Mouse (Mus musculus): ENCODE results near the gene Olfr654.
A peak's percentile ranks its signal among the peaks of the same experiment; 100 is the strongest.

Olfr654 gene

DNA sequence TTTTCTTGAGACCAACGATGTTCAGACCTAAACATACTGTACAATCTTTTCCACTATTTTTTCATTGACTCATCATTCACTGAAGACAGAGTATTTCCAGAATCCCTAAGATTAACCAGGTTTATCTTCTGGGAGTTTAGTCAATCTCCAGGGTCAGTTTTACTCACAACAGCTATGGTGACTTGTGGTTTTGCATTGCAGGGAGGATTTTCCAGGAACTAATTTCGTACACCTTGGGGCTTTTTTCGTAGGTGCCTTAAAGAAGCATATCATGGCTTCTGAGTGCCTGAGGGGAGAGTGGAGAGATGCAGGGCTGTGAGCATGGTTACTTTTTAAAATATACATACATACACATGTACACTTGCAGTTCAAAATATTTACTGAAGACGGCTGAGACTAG, at the start of gene Olfr654:
Olfr654 (plus strand) TSS at position 301 of the 400 bp plus-strand sequence.
- DNase-seq (ENCODE audit: low spot score in 2 of 2), result no peak

DNA sequence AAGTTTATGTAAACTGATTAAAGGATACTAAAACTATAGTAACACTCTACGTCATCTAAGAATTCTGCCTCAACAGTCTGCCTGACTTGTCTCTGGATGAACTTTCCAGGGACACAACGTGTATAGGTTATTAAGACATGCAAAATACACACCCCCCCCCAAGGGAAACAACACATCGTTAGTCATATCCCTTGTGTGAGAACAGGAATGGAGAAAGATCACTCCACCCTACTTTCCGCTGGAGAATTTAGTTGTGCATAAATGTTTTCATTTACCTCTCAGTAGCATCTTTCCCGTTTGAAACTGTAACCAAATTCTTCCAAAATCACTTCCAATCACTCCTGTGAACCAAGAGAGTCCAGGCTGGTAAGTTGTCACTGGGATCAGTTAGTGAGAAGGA, 37.0 kb upstream of the Olfr654 start, which contains the start of gene Olfr651:
Olfr651 (plus strand) TSS at position 301 of the 400 bp plus-strand sequence.
- no peak for DNase-seq (ENCODE audit: low spot score in 2 of 2)

DNA sequence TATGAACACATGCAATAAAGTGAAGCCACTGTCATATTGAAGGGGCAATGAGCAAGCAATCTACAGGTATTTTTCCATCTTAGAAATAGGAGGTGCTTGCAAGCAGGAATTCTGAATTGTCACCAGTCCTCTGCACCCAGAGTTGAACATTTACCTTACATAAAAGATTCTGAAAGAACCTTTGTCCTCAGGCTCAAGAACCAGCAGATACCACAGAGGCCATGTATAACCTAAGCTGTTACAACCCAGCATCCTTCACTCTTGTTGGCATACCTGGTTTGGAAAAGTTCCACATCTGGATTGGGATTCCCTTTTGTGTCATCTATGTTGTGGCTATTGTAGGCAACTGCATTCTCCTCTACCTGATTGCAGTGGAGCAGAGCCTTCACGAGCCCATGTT, 34.1 kb upstream of the Olfr654 start:
- no peak for DNase-seq (ENCODE audit: low spot score in 2 of 2)

DNA sequence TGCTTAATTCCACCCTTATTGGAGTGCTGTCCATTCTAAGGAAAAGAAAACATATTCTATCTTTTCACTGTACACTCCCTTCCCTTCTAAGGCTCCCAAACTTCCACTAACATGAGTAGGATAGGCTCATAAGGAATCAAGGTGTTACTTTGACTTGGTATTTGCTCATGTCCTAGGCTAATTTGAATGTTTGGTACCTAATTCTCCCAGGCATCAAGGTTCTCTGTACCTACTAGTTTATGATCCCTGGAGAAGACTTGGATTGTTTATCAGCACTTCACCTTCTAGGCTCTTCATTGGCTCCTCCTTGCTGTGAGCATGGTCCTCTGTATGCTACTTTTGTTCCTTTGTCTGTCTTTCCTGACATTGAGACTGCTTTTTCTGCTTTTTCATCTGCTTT, 26.2 kb upstream of the Olfr654 start, which contains the start of gene Olfr652:
Olfr652 (plus strand) TSS at position 301 of the 400 bp plus-strand sequence.
- no peak for DNase-seq (ENCODE audit: low spot score in 2 of 2)

DNA sequence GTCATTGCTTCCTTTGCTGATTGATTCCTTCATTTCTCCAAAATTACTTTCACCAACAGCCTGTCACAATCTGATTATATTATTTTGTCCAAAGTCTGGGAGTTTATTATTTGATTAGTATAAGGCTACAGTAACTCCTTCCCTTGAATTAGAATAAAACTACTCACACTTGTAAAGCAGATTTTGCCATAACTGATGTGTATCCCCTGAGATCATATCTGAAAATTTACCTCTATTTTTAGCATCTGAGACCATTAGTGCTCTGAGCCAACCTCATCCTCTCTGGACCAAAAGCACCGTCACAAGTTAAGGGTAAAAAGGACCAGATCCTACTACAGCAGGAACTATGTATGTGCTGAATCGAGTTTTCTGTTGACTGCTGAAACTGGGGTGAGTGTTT, 9.8 kb upstream of the Olfr654 start, which contains the start of gene Olfr653:
Olfr653 (plus strand) TSS at position 301 of the 400 bp plus-strand sequence.
- no peak for DNase-seq (ENCODE audit: low spot score in 2 of 2)

DNA sequence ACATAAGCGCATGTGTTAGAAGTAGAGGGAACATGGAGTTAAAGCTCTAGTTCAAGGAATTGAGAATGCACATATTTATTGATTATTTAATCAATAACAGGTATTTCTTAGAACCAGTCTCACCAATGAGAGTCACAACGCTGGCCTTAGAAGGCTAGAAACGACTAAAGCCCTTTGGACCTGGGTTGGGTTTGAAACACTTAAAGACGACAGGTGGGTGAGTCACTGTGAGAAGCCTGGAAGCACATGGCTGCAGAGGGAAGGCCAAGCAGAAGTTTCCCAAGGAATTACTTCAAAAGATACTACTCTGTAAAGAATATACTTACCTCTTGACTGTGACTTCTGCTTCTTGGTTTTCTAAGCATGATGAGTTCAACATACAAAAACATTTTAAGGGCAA, 6.0 kb upstream of the Olfr654 start:
- no peak for DNase-seq (ENCODE audit: low spot score in 2 of 2)

DNA sequence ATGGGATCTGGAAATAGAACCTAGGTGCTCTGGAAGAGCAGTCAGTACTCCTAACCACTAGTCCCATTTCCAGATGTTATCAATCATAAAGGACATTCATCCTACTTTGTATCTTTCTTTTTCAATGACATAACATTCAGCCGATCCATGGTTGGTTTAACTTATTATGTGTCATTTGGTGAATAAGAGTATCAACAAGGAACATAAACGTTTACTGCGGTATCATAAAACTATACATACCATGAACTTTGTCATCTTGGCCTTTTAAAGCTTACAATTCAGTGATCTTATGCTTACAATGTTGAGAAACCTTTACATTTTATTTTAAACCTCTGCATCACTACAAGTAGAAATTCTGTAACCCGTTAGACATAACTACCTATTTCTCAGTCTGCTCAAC, 5.4 kb upstream of the Olfr654 start:
- no peak for DNase-seq (ENCODE audit: low spot score in 2 of 2)

DNA sequence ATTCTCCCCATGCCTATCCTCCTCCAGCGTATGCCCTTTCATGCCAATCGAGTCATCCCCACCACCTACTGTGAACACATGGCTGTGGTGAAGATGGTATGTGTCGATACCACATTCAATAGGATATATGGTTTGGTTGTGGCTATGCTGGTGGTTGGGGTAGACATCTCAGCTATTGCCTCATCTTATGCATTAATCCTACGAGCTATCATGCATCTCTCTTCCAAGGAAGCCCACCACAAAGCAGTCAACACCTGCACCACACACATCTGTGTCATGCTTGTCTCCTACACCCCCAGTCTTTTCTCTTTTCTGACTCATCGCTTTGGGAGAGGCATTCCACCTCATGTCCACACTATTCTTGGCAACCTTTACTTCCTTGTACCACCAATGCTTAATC, 1.4 kb downstream of the Olfr654 start:
- DNase-seq (ENCODE audit: low spot score in 2 of 2), result no peak

DNA sequence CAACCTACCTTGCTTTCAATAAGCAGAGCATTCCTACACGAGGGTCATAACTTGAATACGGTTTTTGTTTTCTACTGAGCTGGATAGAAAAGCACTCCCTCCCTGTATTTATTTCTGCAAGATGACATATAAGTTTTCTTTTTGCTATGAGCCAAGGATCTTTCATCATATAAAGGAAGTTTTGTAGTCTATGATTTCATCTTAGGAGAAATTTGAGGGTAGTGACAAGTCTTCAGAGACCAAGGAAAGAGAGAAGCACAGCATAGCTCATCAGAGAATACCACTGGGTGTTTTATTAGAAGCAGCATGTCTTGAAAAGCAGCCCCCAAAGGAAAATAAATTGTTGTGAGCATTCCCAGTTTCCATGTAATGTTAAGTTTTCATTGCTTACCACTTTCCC, 14.9 kb downstream of the Olfr654 start, which contains the start of gene Olfr655:
Olfr655 (minus strand) TSS at position 101 of the 400 bp plus-strand sequence.
- no peak for DNase-seq (ENCODE audit: low spot score in 2 of 2)

DNA sequence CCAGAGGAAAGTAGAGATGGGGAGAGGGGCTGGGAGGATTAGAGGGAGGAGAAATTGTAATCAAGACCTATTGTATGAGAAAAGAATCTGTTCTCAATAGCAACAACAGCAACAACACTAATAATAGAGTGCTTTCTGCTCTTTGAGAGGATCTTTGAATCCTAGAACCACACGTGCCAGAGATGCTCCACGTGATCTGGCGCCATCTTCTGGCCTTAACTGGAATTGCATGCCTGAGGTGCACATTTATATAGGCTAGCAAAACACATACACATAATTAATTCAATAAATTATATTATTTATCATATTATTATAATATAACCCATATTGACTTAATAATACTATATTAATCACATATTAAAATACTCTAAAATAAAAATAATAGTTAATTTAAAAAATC, 16.3 kb downstream of the Olfr654 start:
- peak in 1 of 2 experiments; percentile 10 for DNase-seq (ENCODE audit: low spot score in 2 of 2)

DNA sequence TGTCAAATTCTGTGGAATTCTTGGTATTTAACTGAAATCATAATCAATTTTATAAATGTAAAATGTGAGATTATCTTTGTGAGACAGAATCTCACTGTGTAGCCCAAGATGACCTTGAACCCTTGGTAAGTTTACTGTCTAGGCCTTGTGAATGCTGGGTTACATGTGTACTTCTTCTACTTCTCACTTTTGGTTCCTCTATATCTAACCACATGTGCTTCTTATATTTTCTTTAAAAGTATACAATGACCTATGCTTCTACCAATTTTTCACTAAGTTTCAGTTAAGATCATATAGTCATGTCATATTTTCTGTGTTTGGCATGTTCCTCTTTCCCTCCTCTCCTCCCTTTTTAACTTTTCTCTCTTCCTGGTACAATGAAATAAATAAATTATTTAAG, 17.9 kb downstream of the Olfr654 start:
- no peak for DNase-seq (ENCODE audit: low spot score in 2 of 2)

DNA sequence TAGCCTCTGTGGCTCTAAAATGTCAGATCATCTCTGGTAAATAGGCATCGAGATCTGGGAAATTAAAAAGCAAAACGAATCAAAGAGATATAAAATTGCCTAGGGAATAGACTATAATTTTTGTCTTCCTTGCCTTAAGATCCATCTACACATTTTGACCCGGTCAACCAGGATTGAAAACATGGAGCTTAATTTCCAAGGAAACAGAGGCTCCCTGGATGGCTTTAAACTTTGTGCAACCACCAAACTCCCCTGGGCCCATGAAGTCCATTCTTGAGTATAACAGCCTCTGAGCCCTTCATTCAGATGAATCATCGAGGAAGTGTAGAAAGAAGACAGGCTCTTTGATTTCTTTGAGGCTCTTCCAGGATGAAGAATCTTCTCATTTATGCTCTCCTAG, 26.8 kb downstream of the Olfr654 start, which contains the start of gene Olfr656:
Olfr656 (plus strand) TSS at position 301 of the 400 bp plus-strand sequence.
- no peak for DNase-seq (ENCODE audit: low spot score in 2 of 2)

DNA sequence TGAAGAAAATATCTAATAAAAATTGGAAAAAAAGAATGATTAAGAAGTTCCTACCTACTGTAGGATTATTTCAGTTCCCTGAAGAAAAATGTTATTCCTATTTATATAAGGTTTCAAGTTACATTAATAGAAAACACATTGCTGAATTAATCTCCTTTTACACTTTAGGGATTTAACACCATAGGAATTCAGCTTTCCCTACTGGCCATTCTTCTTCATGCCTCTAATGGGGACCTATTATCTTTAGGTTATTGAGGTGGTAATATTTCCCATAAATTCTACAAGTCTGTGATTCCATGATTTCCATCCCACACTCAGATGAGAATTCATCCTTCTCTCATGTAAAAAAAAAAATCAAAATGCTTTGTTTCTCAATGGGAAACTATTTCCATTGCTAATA, 37.7 kb downstream of the Olfr654 start, which contains the start of gene Olfr657:
Olfr657 (plus strand) TSS at position 301 of the 400 bp plus-strand sequence.
- DNase-seq (ENCODE audit: low spot score in 2 of 2), result no peak
